Mouse (Mus musculus): ENCODE measurements around the gene Echdc3. TPM values are rescaled to one million over a fixed set of nuclear protein-coding genes. Genes with fewer than 3 reads are reported as not detected.

Echdc3 gene
- 0.39 and 0.80 TPM in 2 replicates for polyA plus RNA-seq (2014; fragmentation: Nextera tagmentation; extraction: Ambion mirVana)

GRCm38 (mm10) chr2:6212724-6213511 lies at the start of gene Echdc3:
Gene Echdc3, minus strand, starts transcription at chr2:6213033.
- 3% methylated on average over 30 of the region's 30 CpGs for WGBS
- Histone ChIP-seq H3K4me1 (ENCODE audit: control insufficient read depth, insufficient read depth, low read length) (0 out of 2 replicates have a peak, but pooled peaks cover 3% of the 10 kb centered on the region), H3K36me3 (ENCODE audit: control insufficient read depth, insufficient read depth, low read length) (no peaks in the 10 kb centered on the region), H3K4me2 (ENCODE audit: low read depth, low read length) (peak within 1 kb of the TSS; percentile 39), H3K27me3 (ENCODE audit: control insufficient read depth, insufficient read depth, low read length) (no peaks in the 10 kb centered on the region), H3K9ac (replicated peaks; ENCODE audit: low read depth, low read length) (peak within 1 kb of the TSS; percentile 55), H3K9me3 (ENCODE audit: control insufficient read depth, low read length) (no peaks in the 10 kb centered on the region), H3K4me3 (ENCODE audit: low read depth, low read length) (peak within 1 kb of the TSS; percentile 15), H3K27ac (ENCODE audit: low read depth, low read length) (peak within 1 kb of the TSS; percentile 0)
- ATAC-seq (ENCODE audit: low read depth) = peak; percentile 89

- H3K4me3 ChIP-seq (ENCODE audit: low read depth, low read length) = no peak overlapping the region
- peak overlapping the region; percentile 66 for H3K27ac ChIP-seq (ENCODE audit: low read depth, low read length)
- no peaks in the 10 kb centered on the region for H3K9me3 ChIP-seq (ENCODE audit: control insufficient read depth, low read length)
- no peaks in the 10 kb centered on the region for H3K36me3 ChIP-seq (ENCODE audit: control insufficient read depth, insufficient read depth, low read length)
- no peak overlapping the region; the same call in 1 of the 2 replicates for H3K9ac ChIP-seq (replicated peaks; ENCODE audit: low read depth, low read length)
- ATAC-seq (ENCODE audit: low read depth) = no peak
- no peak overlapping the region for H3K4me2 ChIP-seq (ENCODE audit: low read depth, low read length)
- no peaks in the 10 kb centered on the region for H3K27me3 ChIP-seq (ENCODE audit: control insufficient read depth, insufficient read depth, low read length)
- H3K4me1 ChIP-seq (ENCODE audit: control insufficient read depth, insufficient read depth, low read length) = peaks cover 7% of the 10 kb centered on the region; the same call in 1 of the 2 replicates
- 66% methylated on average over 9 of the region's 9 CpGs for WGBS
Observed at GRCm38 (mm10) chr2:6261718-6262117, 48.9 kb upstream of the Echdc3 start.

- peak; percentile 90 for ATAC-seq (ENCODE audit: low read depth)
- no peaks in the 10 kb centered on the region for H3K36me3 ChIP-seq (ENCODE audit: control insufficient read depth, insufficient read depth, low read length)
- H3K4me1 ChIP-seq (ENCODE audit: control insufficient read depth, insufficient read depth, low read length) = peaks cover 10% of the 10 kb centered on the region; the same call in 1 of the 2 replicates
- peak overlapping the region; percentile 8; the same call in 1 of the 2 replicates for H3K4me2 ChIP-seq (ENCODE audit: low read depth, low read length)
- peak overlapping the region; percentile 66 for H3K27ac ChIP-seq (ENCODE audit: low read depth, low read length)
- 8% methylated on average over 8 of the region's 8 CpGs for WGBS
- no peak overlapping the region for H3K4me3 ChIP-seq (ENCODE audit: low read depth, low read length)
- no peaks in the 10 kb centered on the region for H3K27me3 ChIP-seq (ENCODE audit: control insufficient read depth, insufficient read depth, low read length)
- H3K9ac ChIP-seq (replicated peaks; ENCODE audit: low read depth, low read length) = no peak overlapping the region; the same call in 1 of the 2 replicates
- no peaks in the 10 kb centered on the region for H3K9me3 ChIP-seq (ENCODE audit: control insufficient read depth, low read length)
Observed at GRCm38 (mm10) chr2:6261201-6261672, 48.4 kb upstream of the Echdc3 start.

- no peak overlapping the region for H3K4me2 ChIP-seq (ENCODE audit: low read depth, low read length)
- 52% methylated on average over 4 of the region's 4 CpGs for WGBS
- H3K4me3 ChIP-seq (ENCODE audit: low read depth, low read length) = no peak overlapping the region
- H3K4me1 ChIP-seq (ENCODE audit: control insufficient read depth, insufficient read depth, low read length) = peaks cover 13% of the 10 kb centered on the region; the same call in 1 of the 2 replicates
- ATAC-seq (ENCODE audit: low read depth) = no peak
- no peak overlapping the region for H3K9ac ChIP-seq (replicated peaks; ENCODE audit: low read depth, low read length)
- H3K27me3 ChIP-seq (ENCODE audit: control insufficient read depth, insufficient read depth, low read length) = no peaks in the 10 kb centered on the region
- H3K9me3 ChIP-seq (ENCODE audit: control insufficient read depth, low read length) = no peaks in the 10 kb centered on the region
- no peaks in the 10 kb centered on the region for H3K36me3 ChIP-seq (ENCODE audit: control insufficient read depth, insufficient read depth, low read length)
- H3K27ac ChIP-seq (ENCODE audit: low read depth, low read length) = no peak overlapping the region
Observed at GRCm38 (mm10) chr2:6260661-6261060, 47.8 kb upstream of the Echdc3 start.

- Histone ChIP-seq H3K4me3 (ENCODE audit: low read depth, low read length) (no peak overlapping the region), H3K36me3 (ENCODE audit: control insufficient read depth, insufficient read depth, low read length) (no peaks in the 10 kb centered on the region), H3K4me1 (ENCODE audit: control insufficient read depth, insufficient read depth, low read length) (peaks cover 13% of the 10 kb centered on the region; the same call in 1 of the 2 replicates), H3K4me2 (ENCODE audit: low read depth, low read length) (no peak overlapping the region), H3K9ac (replicated peaks; ENCODE audit: low read depth, low read length) (no peak overlapping the region), H3K27me3 (ENCODE audit: control insufficient read depth, insufficient read depth, low read length) (no peaks in the 10 kb centered on the region), H3K9me3 (ENCODE audit: control insufficient read depth, low read length) (no peaks in the 10 kb centered on the region), H3K27ac (ENCODE audit: low read depth, low read length) (no peak overlapping the region)
- ATAC-seq (ENCODE audit: low read depth) = no peak
- WGBS = 93% methylated on average over 3 of the region's 3 CpGs
Observed at GRCm38 (mm10) chr2:6259182-6259581, 46.3 kb upstream of the Echdc3 start.

- H3K4me3 ChIP-seq (ENCODE audit: low read depth, low read length) = no peak overlapping the region
- no peaks in the 10 kb centered on the region for H3K36me3 ChIP-seq (ENCODE audit: control insufficient read depth, insufficient read depth, low read length)
- ATAC-seq (ENCODE audit: low read depth) = no peak
- peaks cover 13% of the 10 kb centered on the region; the same call in 1 of the 2 replicates for H3K4me1 ChIP-seq (ENCODE audit: control insufficient read depth, insufficient read depth, low read length)
- no peaks in the 10 kb centered on the region for H3K27me3 ChIP-seq (ENCODE audit: control insufficient read depth, insufficient read depth, low read length)
- 0 out of 2 replicates have a peak overlapping the region, but pooled peaks have one; percentile 7 for H3K9ac ChIP-seq (replicated peaks; ENCODE audit: low read depth, low read length)
- no peak overlapping the region for H3K27ac ChIP-seq (ENCODE audit: low read depth, low read length)
- H3K9me3 ChIP-seq (ENCODE audit: control insufficient read depth, low read length) = no peaks in the 10 kb centered on the region
- no peak overlapping the region for H3K4me2 ChIP-seq (ENCODE audit: low read depth, low read length)
- WGBS = 83% methylated on average over 4 of the region's 4 CpGs
Observed at GRCm38 (mm10) chr2:6258026-6258425, 45.2 kb upstream of the Echdc3 start.

- Histone ChIP-seq H3K9ac (replicated peaks; ENCODE audit: low read depth, low read length) (no peak overlapping the region), H3K36me3 (ENCODE audit: control insufficient read depth, insufficient read depth, low read length) (no peaks in the 10 kb centered on the region), H3K4me1 (ENCODE audit: control insufficient read depth, insufficient read depth, low read length) (peaks cover 13% of the 10 kb centered on the region; the same call in 1 of the 2 replicates), H3K4me3 (ENCODE audit: low read depth, low read length) (no peak overlapping the region), H3K9me3 (ENCODE audit: control insufficient read depth, low read length) (no peaks in the 10 kb centered on the region), H3K4me2 (ENCODE audit: low read depth, low read length) (no peak overlapping the region), H3K27ac (ENCODE audit: low read depth, low read length) (no peak overlapping the region), H3K27me3 (ENCODE audit: control insufficient read depth, insufficient read depth, low read length) (no peaks in the 10 kb centered on the region)
- no peak for ATAC-seq (ENCODE audit: low read depth)
- 77% methylated on average over 2 of the region's 2 CpGs for whole genome bisulfite sequencing
Observed at GRCm38 (mm10) chr2:6257146-6257545, 44.3 kb upstream of the Echdc3 start.

GRCm38 (mm10) chr2:6255989-6256841 lies 43.4 kb upstream of the Echdc3 start:
- 46% methylated on average over 19 of the region's 19 CpGs for WGBS
- no peak overlapping the region for H3K4me2 ChIP-seq (ENCODE audit: low read depth, low read length)
- no peaks in the 10 kb centered on the region for H3K36me3 ChIP-seq (ENCODE audit: control insufficient read depth, insufficient read depth, low read length)
- peaks cover 8% of the 10 kb centered on the region; the same call in 1 of the 2 replicates for H3K4me1 ChIP-seq (ENCODE audit: control insufficient read depth, insufficient read depth, low read length)
- no peaks in the 10 kb centered on the region for H3K27me3 ChIP-seq (ENCODE audit: control insufficient read depth, insufficient read depth, low read length)
- H3K27ac ChIP-seq (ENCODE audit: low read depth, low read length) = no peak overlapping the region
- peak; percentile 65 for ATAC-seq (ENCODE audit: low read depth)
- no peak overlapping the region for H3K4me3 ChIP-seq (ENCODE audit: low read depth, low read length)
- H3K9ac ChIP-seq (replicated peaks; ENCODE audit: low read depth, low read length) = no peak overlapping the region
- no peaks in the 10 kb centered on the region for H3K9me3 ChIP-seq (ENCODE audit: control insufficient read depth, low read length)

Measured in neural tube, embryonic 14.5 days (tissue).